Mouse (Mus musculus): ENCODE data around the gene Klc2. TPM values are rescaled to one million over a fixed set of nuclear protein-coding genes. Genes with fewer than 3 reads are reported as not detected.
A peak's percentile ranks its signal among the peaks of the same experiment; 100 is the strongest.
"Not testable (repeated sequence)": the region's sequence is repeated elsewhere in the genome, so short reads cannot be mapped to it uniquely, and the experiment has no call there.

Gene Klc2
- total RNA-seq, 2 experiments from 2014 or later = 53.0 to 56.6 TPM

GRCm38 (mm10) chr19:5107556-5108270 is 10.6 kb downstream of the Klc2 start:
- intact Hi-C loops (cut with DNase I) = no loop called here
- no peak for DNase-seq

- intact Hi-C loops (cut with DNase I) = no loop called here
- peak; percentile 98 to 99 for DNase-seq
These were observed 11.6 kb downstream of the Klc2 start, which contains the start of gene Rab1b for GRCm38 (mm10) chr19:5106731-5107191. TSS of gene Rab1b (minus strand) at chr19:5107072.

GRCm38 (mm10) chr19:5106074-5106473 is 12.3 kb downstream of the Klc2 start:
- intact Hi-C loops (cut with DNase I) = no loop called here
- DNase-seq = no peak

GRCm38 (mm10) chr19:5098363-5099143 is 19.8 kb downstream of the Klc2 start, which contains the start of gene Cnih2:
TSS of gene Cnih2 (minus strand) at chr19:5098521.
- intact Hi-C loops (cut with DNase I) = no loop called here
- DNase-seq = no peak

- intact Hi-C loops (cut with DNase I) = no loop called here
- DNase-seq = no peak
These were observed 20.6 kb downstream of the Klc2 start for GRCm38 (mm10) chr19:5097521-5098362.

GRCm38 (mm10) chr19:5095887-5096474 is 22.4 kb downstream of the Klc2 start:
- DNase-seq = no peak
- intact Hi-C loops (cut with DNase I) = loop anchor here (1.0 kb wide), 1 partner anchor 39 kb away; no protein-coding TSS in a partner anchor

GRCm38 (mm10) chr19:5094746-5095417 is 23.5 kb downstream of the Klc2 start:
- intact Hi-C loops (cut with DNase I) = no loop called here
- no peak for DNase-seq

GRCm38 (mm10) chr19:5094243-5094632 is 24.1 kb downstream of the Klc2 start:
- peak; percentile 84 to 87 for DNase-seq
- intact Hi-C loops (cut with DNase I) = no loop called here

- intact Hi-C loops (cut with DNase I) = no loop called here
- DNase-seq = no peak
These were observed 24.7 kb downstream of the Klc2 start for GRCm38 (mm10) chr19:5093481-5094242.

GRCm38 (mm10) chr19:5092083-5092482 is 26.3 kb downstream of the Klc2 start:
- no peak for DNase-seq
- intact Hi-C loops (cut with DNase I) = no loop called here

GRCm38 (mm10) chr19:5089324-5089723 is 29.0 kb downstream of the Klc2 start:
- no peak for DNase-seq
- intact Hi-C loops (cut with DNase I) = no loop called here

GRCm38 (mm10) chr19:5087884-5088728 is 30.3 kb downstream of the Klc2 start, which contains the start of gene Yif1a:
TSS of gene Yif1a (plus strand) at chr19:5088538.
- peak; percentile 87 to 88 for DNase-seq
- intact Hi-C loops (cut with DNase I) = no loop called here

- DNase-seq; intact Hi-C loops (cut with DNase I): not testable (repeated sequence)
These were observed 31.8 kb downstream of the Klc2 start for GRCm38 (mm10) chr19:5086533-5086932.

GRCm38 (mm10) chr19:5085145-5085863 is 33.1 kb downstream of the Klc2 start, which contains the start of gene Tmem151a:
TSS of gene Tmem151a (minus strand) at chr19:5085531.
- intact Hi-C loops (cut with DNase I) = no loop called here
- no peak for DNase-seq

- no peak for DNase-seq
- intact Hi-C loops (cut with DNase I) = no loop called here
These were observed 33.6 kb downstream of the Klc2 start for GRCm38 (mm10) chr19:5084834-5085144.

- no peak for DNase-seq
- intact Hi-C loops (cut with DNase I) = no loop called here
These were observed 34.2 kb downstream of the Klc2 start for GRCm38 (mm10) chr19:5083961-5084833.
